Mouse (Mus musculus) midbrain, postnatal 0 days (tissue): ENCODE measurements around the gene Trhde. TPM values are rescaled to one million over a fixed set of nuclear protein-coding genes. Genes with fewer than 3 reads are reported as not detected.

Experiments used
- ATAC-seq: fragments of 200-750 bp; cut with Nextera tagmentation; 2 replicates; pipeline ENCODE4 v1.8.0; 2017; ENCODE audit warnings: moderate number of reproducible peaks, mild to moderate bottlenecking, moderate TSS enrichment, moderate library complexity; ENCODE audit not compliant: low FRiP score
- DNase-seq: peaks from one replicate; pipeline ENCODE4 v3.0.0-alpha.2; 2015; ENCODE audit warnings: low spot score
- H3K27ac ChIP-seq: fragments of 300-500 bp; sonication (generic); 2 replicates; pipeline ENCODE4 v1.5.1; 2014; ENCODE audit warnings: low read depth, mild to moderate bottlenecking, low read length, mixed read lengths
- H3K27me3 ChIP-seq: fragments of 300-500 bp; sonication (generic); 2 replicates; pipeline ENCODE4 v1.6.1; 2014; ENCODE audit warnings: low read length, control low read depth, mixed read lengths; ENCODE audit not compliant: insufficient read depth
- H3K36me3 ChIP-seq: fragments of 300-500 bp; sonication (generic); 2 replicates; pipeline ENCODE4 v1.6.1; 2014; ENCODE audit warnings: low read length, control low read depth, mixed read lengths; ENCODE audit not compliant: insufficient read depth
- H3K4me1 ChIP-seq: fragments of 300-500 bp; sonication (generic); 2 replicates; pipeline ENCODE4 v1.6.1; 2014; ENCODE audit warnings: mild to moderate bottlenecking, control low read depth, antibody characterized with exemption, low read length, mixed read lengths; ENCODE audit not compliant: insufficient read depth
- H3K4me2 ChIP-seq: fragments of 300-500 bp; sonication (generic); 2 replicates; pipeline ENCODE4 v1.6.1; 2014; ENCODE audit warnings: low read depth, mild to moderate bottlenecking, low read length, mixed read lengths; ENCODE audit not compliant: poor library complexity, severe bottlenecking
- H3K4me3 ChIP-seq: fragments of 300-500 bp; sonication (generic); 2 replicates; pipeline ENCODE4 v1.5.1; 2014; ENCODE audit warnings: low read depth, mild to moderate bottlenecking, low read length, moderate library complexity
- H3K9ac ChIP-seq: fragments of 300-500 bp; sonication (generic); replicated peaks from 2 replicates; pipeline ENCODE4 v1.6.1; 2014; ENCODE audit warnings: mild to moderate bottlenecking, low read length, moderate library complexity, mixed read lengths; ENCODE audit not compliant: poor library complexity, severe bottlenecking
- H3K9me3 ChIP-seq: fragments of 300-500 bp; sonication (generic); 2 replicates; pipeline ENCODE4 v1.6.1; 2016; ENCODE audit warnings: low read length, control low read depth
- CTCF ChIP-seq: IDR thresholded peaks from 2 replicates; pipeline ENCODE4 v1.5.1; 2016; ENCODE audit warnings: antibody characterized with exemption, mild to moderate bottlenecking
- WGBS: fragments of 180-500 bp; shearing (Covaris S2); extraction: QIAGEN DNeasy Blood & Tissue Kit; methylation state at CpG from one replicate; pipeline ENCODE4 v1.1.7; 2014; 5-methylcytosine and 5-hydroxymethylcytosine counted together
- polyA plus RNA-seq: library from polyadenylated mRNA; unstranded; fragments of >200 nt; fragmentation: Nextera tagmentation; extraction: Ambion mirVana; gene quantifications from 2 replicates; pipeline ENCODE4 v1.2.1, GENCODE M21; 2015
- total RNA-seq: library from RNA; depleted of rRNA; stranded (reverse); fragments of >200 nt; gene quantifications from 2 replicates; pipeline ENCODE4 v1.2.3, GENCODE M21; 2014; rRNA removed

Gene Trhde
- total RNA-seq (22.6 and 23.1 TPM in 2 replicates), polyA plus RNA-seq (4.7 and 5.5 TPM in 2 replicates)

DNA sequence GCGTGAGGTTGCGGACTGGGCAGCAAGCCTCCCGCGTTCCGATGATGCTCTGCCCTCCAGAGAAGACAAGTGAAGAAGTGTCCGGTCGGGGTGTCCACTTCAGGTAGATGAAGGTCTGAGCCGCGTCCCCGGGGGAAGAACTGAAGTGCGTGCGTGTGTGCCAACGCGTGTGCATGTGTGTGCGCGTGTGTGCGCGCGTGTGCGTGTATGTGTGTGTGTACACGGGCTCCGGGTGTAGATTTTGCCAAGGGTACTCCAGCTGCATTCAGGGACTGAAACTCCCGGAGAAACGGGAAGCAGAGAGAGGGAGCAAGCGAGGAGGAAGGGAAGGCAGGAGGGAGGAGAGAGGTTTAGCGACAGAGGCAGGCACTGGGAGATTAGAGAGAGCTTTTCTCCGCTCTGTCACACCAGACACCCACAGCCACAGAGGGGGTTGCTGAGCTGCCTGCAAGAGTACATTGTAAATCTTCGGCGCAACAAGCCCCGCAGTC, at the start of gene Trhde:
Gene Trhde (minus strand): TSS at position 147 of the 491 bp plus-strand sequence.
- Histone ChIP-seq H3K4me2 (peak within 1 kb of the TSS; percentile 71), H3K4me3 (peak within 1 kb of the TSS; percentile 77), H3K4me1 (no peaks in the 10 kb centered on the region), H3K27me3 (0 out of 2 replicates have a peak, but pooled peaks cover 4% of the 10 kb centered on the region), H3K36me3 (no peaks in the 10 kb centered on the region), H3K9ac (peak within 1 kb of the TSS; percentile 61), H3K9me3 (no peaks in the 10 kb centered on the region), H3K27ac (peak within 1 kb of the TSS; percentile 47; the same call in 1 of the 2 replicates)
- DNase-seq (peak; percentile 52), ATAC-seq (peak; percentile 51)
- under 1% methylated on average over 30 of the region's 30 CpGs for WGBS
- peak; percentile 52 for TF ChIP-seq CTCF

DNA sequence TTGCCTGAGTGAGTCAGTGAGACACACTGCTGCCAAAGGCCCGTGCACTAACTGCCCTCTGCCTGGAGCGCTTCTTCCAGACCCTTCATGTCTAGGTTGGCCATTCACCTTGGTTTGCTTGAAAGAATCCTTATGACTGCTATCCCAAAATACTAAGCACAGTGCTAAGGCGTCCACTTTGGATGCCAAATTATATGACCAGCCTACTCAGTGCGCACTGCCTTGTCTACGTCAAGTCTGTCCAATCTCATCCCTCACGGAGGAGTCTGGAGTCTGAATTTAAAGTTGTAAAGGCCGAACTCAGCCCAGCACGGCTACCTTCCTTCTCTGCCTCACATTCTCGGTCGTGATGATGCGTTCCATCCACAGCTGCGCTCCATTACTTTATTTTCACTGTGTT, 39.9 kb upstream of the Trhde start:
- DNase-seq, result no peak
- Histone ChIP-seq H3K4me2 (no peak overlapping the region), H3K36me3 (no peaks in the 10 kb centered on the region), H3K9ac (no peak overlapping the region), H3K27ac (no peak overlapping the region), H3K27me3 (no peaks in the 10 kb centered on the region), H3K4me1 (no peaks in the 10 kb centered on the region), H3K9me3 (no peaks in the 10 kb centered on the region), H3K4me3 (no peak overlapping the region)
- ATAC-seq, result no peak
- no peak for TF ChIP-seq CTCF
- 95% methylated on average over 12 of the region's 12 CpGs for WGBS

DNA sequence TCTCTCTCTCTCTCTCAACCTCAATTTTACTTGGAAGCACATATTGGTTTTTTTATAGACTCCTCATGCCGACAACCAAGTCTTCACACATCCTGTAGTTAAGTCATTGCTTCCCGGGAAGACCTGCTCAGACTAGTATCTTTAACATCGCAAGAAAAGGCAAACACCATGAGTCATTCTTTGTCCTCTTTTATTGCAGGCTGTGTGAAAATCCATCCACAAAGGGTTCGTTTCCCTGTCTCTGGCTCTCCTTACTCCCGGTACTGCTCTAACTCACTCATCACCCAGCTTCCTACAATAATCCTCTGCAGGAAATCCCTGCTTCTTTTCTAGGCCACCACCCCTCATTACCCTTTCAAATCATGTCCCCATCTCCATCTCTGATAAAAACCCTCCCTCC, 39.3 kb upstream of the Trhde start:
- Histone ChIP-seq H3K4me1 (no peaks in the 10 kb centered on the region), H3K9ac (no peak overlapping the region), H3K4me3 (no peak overlapping the region), H3K36me3 (no peaks in the 10 kb centered on the region), H3K4me2 (no peak overlapping the region), H3K27ac (no peak overlapping the region), H3K27me3 (no peaks in the 10 kb centered on the region), H3K9me3 (no peaks in the 10 kb centered on the region)
- TF ChIP-seq CTCF, result no peak
- ATAC-seq, result no peak
- WGBS, result 51% methylated on average over 5 of the region's 5 CpGs
- no peak for DNase-seq

DNA sequence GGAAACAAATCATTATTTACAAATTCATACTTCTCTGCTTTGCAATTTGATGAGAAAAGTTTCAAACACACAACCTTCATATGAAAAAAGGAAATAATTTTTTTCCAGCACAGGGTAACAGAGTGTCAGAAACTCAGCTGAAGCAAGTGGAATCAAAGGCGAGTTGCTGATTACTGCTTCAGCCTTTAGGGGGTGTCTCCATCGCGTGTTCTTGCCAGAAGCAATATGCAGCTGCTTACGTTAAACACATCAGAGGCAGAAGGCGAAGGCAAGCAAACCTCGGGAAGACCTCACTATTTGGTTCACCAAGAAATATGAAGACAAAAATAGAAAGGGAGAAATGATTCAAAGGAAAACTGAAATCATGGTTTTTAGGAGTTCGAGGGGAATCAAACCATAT, 29.2 kb upstream of the Trhde start:
- H3K4me1 ChIP-seq, result no peaks in the 10 kb centered on the region
- 34% methylated on average over 7 of the region's 7 CpGs for WGBS
- H3K27me3 ChIP-seq, result no peaks in the 10 kb centered on the region
- no peaks in the 10 kb centered on the region for H3K9me3 ChIP-seq
- H3K9ac ChIP-seq, result no peak overlapping the region
- no peak overlapping the region for H3K4me3 ChIP-seq
- peak; percentile 35 for TF ChIP-seq CTCF
- no peak overlapping the region for H3K27ac ChIP-seq
- DNase-seq (peak; percentile 32), ATAC-seq (no peak)
- H3K36me3 ChIP-seq, result no peaks in the 10 kb centered on the region
- no peak overlapping the region for H3K4me2 ChIP-seq

DNA sequence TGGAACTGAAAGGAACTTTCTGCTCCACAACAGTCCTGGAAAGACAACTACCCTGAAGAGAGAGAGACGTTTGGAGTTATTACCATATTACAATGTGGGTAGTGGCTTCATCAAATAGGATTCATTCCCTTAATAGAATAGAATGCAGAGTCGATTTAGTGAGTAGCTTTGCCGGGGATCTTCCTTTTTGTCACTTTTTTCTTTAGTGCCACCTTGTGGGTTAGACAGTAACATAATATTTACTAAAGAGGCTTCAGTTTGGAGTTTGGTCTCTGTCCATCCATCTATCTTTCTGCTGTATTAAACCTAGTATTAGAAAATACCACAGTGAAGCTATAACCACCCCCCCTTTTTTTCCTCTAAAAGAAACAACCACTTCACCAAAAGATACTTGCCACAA, 6.7 kb upstream of the Trhde start:
- Histone ChIP-seq H3K9ac (no peak overlapping the region), H3K27ac (no peak overlapping the region), H3K36me3 (no peaks in the 10 kb centered on the region), H3K4me1 (no peaks in the 10 kb centered on the region), H3K9me3 (no peaks in the 10 kb centered on the region), H3K4me3 (no peak overlapping the region), H3K27me3 (no peaks in the 10 kb centered on the region), H3K4me2 (no peak overlapping the region)
- TF ChIP-seq CTCF, result peak; percentile 56
- 19% methylated on average over 3 of the region's 3 CpGs for WGBS
- DNase-seq (peak; percentile 60), ATAC-seq (no peak)

DNA sequence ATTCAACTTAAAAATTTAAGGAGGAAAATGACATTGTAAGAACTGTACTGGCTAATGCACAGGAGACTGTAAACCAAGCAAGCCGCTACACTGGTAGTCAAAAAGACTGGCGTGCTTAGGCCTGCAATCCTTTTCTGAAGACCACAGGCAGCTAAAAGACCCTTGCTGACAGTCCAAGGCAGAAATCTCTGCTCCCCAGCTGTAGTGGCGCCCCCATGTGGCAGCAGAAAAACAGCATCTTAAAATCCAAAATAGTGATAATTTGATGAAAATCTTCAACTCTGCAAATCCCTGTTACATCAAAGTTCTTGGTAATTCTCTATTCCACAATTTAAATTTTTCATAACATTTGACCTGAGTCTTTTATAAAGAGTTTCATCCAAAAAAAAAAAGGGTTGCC, 3.8 kb upstream of the Trhde start:
- peak; percentile 68 for TF ChIP-seq CTCF
- ATAC-seq, result no peak
- H3K4me2 ChIP-seq, result no peak overlapping the region
- no peaks in the 10 kb centered on the region for H3K36me3 ChIP-seq
- WGBS, result 41% methylated on average over 3 of the region's 3 CpGs
- H3K4me3 ChIP-seq, result no peak overlapping the region
- H3K4me1 ChIP-seq, result no peaks in the 10 kb centered on the region
- H3K9ac ChIP-seq, result no peak overlapping the region
- peak; percentile 52 for DNase-seq
- no peak overlapping the region for H3K27ac ChIP-seq
- H3K27me3 ChIP-seq, result 0 out of 2 replicates have a peak, but pooled peaks cover 2% of the 10 kb centered on the region
- no peaks in the 10 kb centered on the region for H3K9me3 ChIP-seq
